In the genomic region with DNA sequence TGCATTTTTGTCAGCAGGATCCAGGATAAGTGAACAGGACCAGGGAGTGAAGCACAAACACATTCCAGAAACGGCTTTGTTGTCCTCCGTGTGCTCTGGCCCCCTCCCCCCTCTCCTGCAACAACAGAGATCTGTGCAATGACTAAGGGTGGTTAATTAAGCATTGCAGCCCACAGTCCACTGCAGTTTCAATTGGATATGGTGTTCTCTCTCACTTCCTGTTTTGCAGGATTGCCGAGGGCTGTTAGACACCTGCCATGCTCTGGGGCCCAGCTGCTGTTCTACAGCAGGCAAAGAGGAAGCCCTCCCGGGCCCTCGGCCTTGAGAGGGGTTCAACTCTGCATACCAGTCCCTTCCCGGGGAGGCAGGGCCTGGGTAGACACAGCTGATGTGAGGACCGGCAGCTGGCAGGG, we compare ENCODE assay signal across 8 mouse cellular contexts.
DNase-seq lines count a peak whose midpoint lies in the region; ATAC-seq and TF ChIP-seq lines count a peak whose summit lies in the region.

No protein-coding gene starts in this region.

- peak overlapping the region; percentile 65 for H3K27ac ChIP-seq in midbrain, embryonic 10.5 days (replicated peaks)
- no peak overlapping the region for H3K27ac ChIP-seq in midbrain, embryonic 16.5 days (ENCODE audit: low read length)
- H3K27ac ChIP-seq in limb, embryonic 10.5 days: no peak overlapping the region; the same call in 1 of the 2 replicates
- no peak overlapping the region for H3K27ac ChIP-seq in midbrain, embryonic 15.5 days
- H3K27ac ChIP-seq in thymus, adult 2 months (ENCODE audit: control insufficient read depth, insufficient read depth, low read length): peak overlapping the region; percentile 67

- H3K4me2 ChIP-seq in midbrain, embryonic 16.5 days (ENCODE audit: low read length): no peak overlapping the region
- no peak overlapping the region for H3K4me2 ChIP-seq in midbrain, embryonic 15.5 days

- peak; percentile 26 for DNase-seq in midbrain, embryonic 10.5 days (ENCODE audit: low spot score)
- peak; percentile 46 for DNase-seq in c-Kit-positive CD71-negative TER-119-negative erythroid progenitor cells, embryonic 14.5 days (ENCODE audit: low read depth)
- DNase-seq in heart, postnatal 14 days: peak; percentile 16 to 27
- peak; percentile 50 for DNase-seq in limb, embryonic 10.5 days (ENCODE audit: low spot score)
- peak; percentile 80 for DNase-seq in thymus, adult 2 months
- DNase-seq in cerebellum, postnatal 4 days (ENCODE audit: low spot score in 2 of 2): no peak

- WGBS in midbrain, embryonic 10.5 days: 37% methylated on average over 7 of the region's 7 CpGs
- 9% methylated on average over 7 of the region's 7 CpGs for WGBS in midbrain, embryonic 16.5 days
- WGBS in limb, embryonic 10.5 days: 34% methylated on average over 7 of the region's 7 CpGs
- WGBS in midbrain, embryonic 15.5 days: 12% methylated on average over 7 of the region's 7 CpGs
- WGBS in thymus, adult 2 months: 3% methylated on average over 7 of the region's 7 CpGs

- no peak overlapping the region for H3K9ac ChIP-seq in midbrain, embryonic 16.5 days (ENCODE audit: low read depth, low read length)
- no peak overlapping the region for H3K9ac ChIP-seq in midbrain, embryonic 15.5 days

- no peak for ATAC-seq in midbrain, embryonic 16.5 days
- 0 out of 2 replicates have a peak, but pooled peaks have one; percentile 24 for ATAC-seq in midbrain, embryonic 15.5 days (replicated peaks)

- no peaks in the 10 kb centered on the region for H3K9me3 ChIP-seq in midbrain, embryonic 10.5 days (replicated peaks)
- no peaks in the 10 kb centered on the region for H3K9me3 ChIP-seq in midbrain, embryonic 16.5 days (replicated peaks; ENCODE audit: control insufficient read depth, low read length, poor library complexity, severe bottlenecking)
- no peaks in the 10 kb centered on the region for H3K9me3 ChIP-seq in limb, embryonic 10.5 days (replicated peaks)
- H3K9me3 ChIP-seq in midbrain, embryonic 15.5 days: no peaks in the 10 kb centered on the region

- no peak for TF ChIP-seq CTCF in thymus, adult 2 months (IDR thresholded peaks at IDR 0.05; ENCODE audit: borderline replicate concordance, control insufficient read depth, extremely low read depth, insufficient read depth, low read length, poor library complexity)

- no peak for TF ChIP-seq POLR2A in thymus, adult 2 months (IDR thresholded peaks at IDR 0.05; ENCODE audit: control insufficient read depth, extremely low read depth, insufficient read depth, low read length, poor library complexity)

- intact Hi-C loops in heart, postnatal 14 days (cut with DNase I): no loop called here

- H3K4me3 ChIP-seq in midbrain, embryonic 10.5 days: no peak overlapping the region
- no peak overlapping the region for H3K4me3 ChIP-seq in midbrain, embryonic 16.5 days (ENCODE audit: low read depth, low read length)
- no peak overlapping the region for H3K4me3 ChIP-seq in limb, embryonic 10.5 days
- no peak overlapping the region for H3K4me3 ChIP-seq in midbrain, embryonic 15.5 days
- H3K4me3 ChIP-seq in thymus, adult 2 months (ENCODE audit: control insufficient read depth, insufficient read depth, low read length): no peak overlapping the region

- peaks cover 14% of the 10 kb centered on the region for H3K4me1 ChIP-seq in midbrain, embryonic 10.5 days
- H3K4me1 ChIP-seq in midbrain, embryonic 16.5 days (ENCODE audit: control insufficient read depth, insufficient read depth, low read length): no peaks in the 10 kb centered on the region
- H3K4me1 ChIP-seq in limb, embryonic 10.5 days: peaks cover 22% of the 10 kb centered on the region
- H3K4me1 ChIP-seq in midbrain, embryonic 15.5 days: peaks cover 5% of the 10 kb centered on the region
- H3K4me1 ChIP-seq in thymus, adult 2 months (replicated peaks; ENCODE audit: control insufficient read depth, insufficient read depth, low read length): peaks cover 23% of the 10 kb centered on the region

- H3K36me3 ChIP-seq in midbrain, embryonic 10.5 days: no peaks in the 10 kb centered on the region
- H3K36me3 ChIP-seq in midbrain, embryonic 16.5 days (ENCODE audit: control insufficient read depth, insufficient read depth, low read length): no peaks in the 10 kb centered on the region
- no peaks in the 10 kb centered on the region for H3K36me3 ChIP-seq in limb, embryonic 10.5 days
- no peaks in the 10 kb centered on the region for H3K36me3 ChIP-seq in midbrain, embryonic 15.5 days (replicated peaks)
- no peaks in the 10 kb centered on the region for H3K36me3 ChIP-seq in thymus, adult 2 months (ENCODE audit: control insufficient read depth, insufficient read depth, low read length)

- H3K27me3 ChIP-seq in midbrain, embryonic 10.5 days (ENCODE audit: low read depth, poor library complexity, severe bottlenecking): peaks cover 35% of the 10 kb centered on the region
- H3K27me3 ChIP-seq in midbrain, embryonic 16.5 days (ENCODE audit: control insufficient read depth, insufficient read depth, low read depth, low read length): no peaks in the 10 kb centered on the region
- H3K27me3 ChIP-seq in limb, embryonic 10.5 days (ENCODE audit: low read depth, poor library complexity, severe bottlenecking): no peaks in the 10 kb centered on the region
- H3K27me3 ChIP-seq in midbrain, embryonic 15.5 days (replicated peaks): no peaks in the 10 kb centered on the region
- H3K27me3 ChIP-seq in thymus, adult 2 months (ENCODE audit: control insufficient read depth, insufficient read depth, low read length): no peaks in the 10 kb centered on the region

Comparison
In these comparisons a context has a peak if more than half of its experiments do, and no peak if none do; other contexts are left out.
1. H3K27ac ChIP-seq: peak in midbrain, embryonic 10.5 days (single experiment) and thymus, adult 2 months (single experiment); none in midbrain, embryonic 16.5 days (single experiment), limb, embryonic 10.5 days (single experiment) and midbrain, embryonic 15.5 days (single experiment).
2. DNase-seq: peak in midbrain, embryonic 10.5 days (single experiment), c-Kit-positive CD71-negative TER-119-negative erythroid progenitor cells, embryonic 14.5 days (single experiment), heart, postnatal 14 days (2 of 2), limb, embryonic 10.5 days (single experiment) and thymus, adult 2 months (single experiment); none in cerebellum, postnatal 4 days (0 of 2).